Mouse (Mus musculus) liver, adult 2 months (tissue): ENCODE results near the gene Mei1.

Source experiments
- CTCF ChIP-seq: fragments of 200-500 bp; IDR thresholded peaks from 2 replicates; pipeline ENCODE4 v1.5.1; 2011; ENCODE audit warnings: low read depth, low read length, control low read depth
- POLR2A ChIP-seq: fragments of 200-500 bp; IDR thresholded peaks from 2 replicates; pipeline ENCODE4 v1.6.1; 2011; ENCODE audit warnings: low read length, control low read depth; ENCODE audit not compliant: insufficient read depth; ENCODE audit errors: extremely low read depth

DNA sequence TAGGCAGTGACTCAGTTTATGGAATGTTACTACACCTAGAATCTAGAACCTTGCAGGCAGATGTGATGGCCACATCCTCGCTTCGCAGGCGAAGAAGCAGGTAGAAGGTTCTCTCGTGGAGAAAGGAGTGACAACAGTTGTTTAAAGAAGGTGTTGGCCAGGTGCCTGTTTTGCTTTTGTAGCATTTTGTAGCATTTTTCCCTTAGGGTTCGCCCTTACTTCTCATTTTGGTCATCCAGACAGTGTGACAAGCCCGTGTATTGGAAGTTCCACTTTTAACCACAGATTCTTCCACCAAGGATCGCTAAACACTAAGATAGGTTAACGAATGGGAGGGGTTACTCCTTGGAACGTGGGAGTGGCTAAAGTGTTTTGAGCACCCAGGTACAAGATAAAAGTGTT, 78.7 kb downstream of the Mei1 start:
- no peak for TF ChIP-seq POLR2A
- TF ChIP-seq CTCF: no peak
